Mouse (Mus musculus) lung, postnatal 25 days (tissue): Measurements from ENCODE around the gene Orai2.
"Not testable (repeated sequence)": the region's sequence is repeated elsewhere in the genome, so short reads cannot be mapped to it uniquely, and the experiment has no call there.

Source experiments
- DNase-seq: peaks from one replicate; pipeline ENCODE4 v3.0.0; 2022; ENCODE audit warnings: low spot score

The Orai2 gene

GRCm38 (mm10) chr5:136170512-136171362, at the start of gene Orai2:
Orai2 (minus strand) TSS chr5:136170713.
- DNase-seq, result peak; percentile 86

- DNase-seq, result no peak
Measured at GRCm38 (mm10) chr5:136218585-136218984, 48.1 kb upstream of the Orai2 start.

- no peak for DNase-seq
Measured at GRCm38 (mm10) chr5:136217932-136218381, 47.4 kb upstream of the Orai2 start.

- no peak for DNase-seq
Measured at GRCm38 (mm10) chr5:136217004-136217665, 46.6 kb upstream of the Orai2 start.

- no peak for DNase-seq
Measured at GRCm38 (mm10) chr5:136215958-136216357, 45.4 kb upstream of the Orai2 start.

GRCm38 (mm10) chr5:136215211-136215610, 44.7 kb upstream of the Orai2 start:
- no peak for DNase-seq

GRCm38 (mm10) chr5:136213716-136214115, 43.2 kb upstream of the Orai2 start:
- no peak for DNase-seq

- DNase-seq, result no peak
Measured at GRCm38 (mm10) chr5:136212716-136213115, 42.2 kb upstream of the Orai2 start.

- not testable (repeated sequence) for DNase-seq
Measured at GRCm38 (mm10) chr5:136211341-136212102, 41.0 kb upstream of the Orai2 start.

- no peak for DNase-seq
Measured at GRCm38 (mm10) chr5:136210549-136210948, 40.0 kb upstream of the Orai2 start.

GRCm38 (mm10) chr5:136201832-136202231, 31.3 kb upstream of the Orai2 start:
- DNase-seq, result peak; percentile 70

GRCm38 (mm10) chr5:136199526-136199925, 29.0 kb upstream of the Orai2 start:
- no peak for DNase-seq

GRCm38 (mm10) chr5:136198474-136199391, 28.2 kb upstream of the Orai2 start, which contains the start of gene Prkrip1:
Prkrip1 (minus strand) TSS chr5:136198963.
- peak; percentile 91 for DNase-seq

- DNase-seq, result no peak
Measured at GRCm38 (mm10) chr5:136191870-136192269, 21.4 kb upstream of the Orai2 start.

GRCm38 (mm10) chr5:136186723-136187122, 16.2 kb upstream of the Orai2 start:
- DNase-seq, result peak; percentile 71

- no peak for DNase-seq
Measured at GRCm38 (mm10) chr5:136183766-136184165, 13.3 kb upstream of the Orai2 start.

- DNase-seq, result no peak
Measured at GRCm38 (mm10) chr5:136182830-136183229, 12.3 kb upstream of the Orai2 start.

- no peak for DNase-seq
Measured at GRCm38 (mm10) chr5:136182049-136182448, 11.5 kb upstream of the Orai2 start.

GRCm38 (mm10) chr5:136181197-136181596, 10.7 kb upstream of the Orai2 start:
- no peak for DNase-seq

- no peak for DNase-seq
Measured at GRCm38 (mm10) chr5:136179594-136179993, 9.1 kb upstream of the Orai2 start.
